Mouse (Mus musculus): Measurements from ENCODE around the gene Klhl21. TPM values are rescaled to one million over a fixed set of nuclear protein-coding genes. Genes with fewer than 3 reads are reported as not detected.

Gene Klhl21
- total RNA-seq, 2 experiments from 2014 or later: 82.1 to 83.9 TPM

DNA sequence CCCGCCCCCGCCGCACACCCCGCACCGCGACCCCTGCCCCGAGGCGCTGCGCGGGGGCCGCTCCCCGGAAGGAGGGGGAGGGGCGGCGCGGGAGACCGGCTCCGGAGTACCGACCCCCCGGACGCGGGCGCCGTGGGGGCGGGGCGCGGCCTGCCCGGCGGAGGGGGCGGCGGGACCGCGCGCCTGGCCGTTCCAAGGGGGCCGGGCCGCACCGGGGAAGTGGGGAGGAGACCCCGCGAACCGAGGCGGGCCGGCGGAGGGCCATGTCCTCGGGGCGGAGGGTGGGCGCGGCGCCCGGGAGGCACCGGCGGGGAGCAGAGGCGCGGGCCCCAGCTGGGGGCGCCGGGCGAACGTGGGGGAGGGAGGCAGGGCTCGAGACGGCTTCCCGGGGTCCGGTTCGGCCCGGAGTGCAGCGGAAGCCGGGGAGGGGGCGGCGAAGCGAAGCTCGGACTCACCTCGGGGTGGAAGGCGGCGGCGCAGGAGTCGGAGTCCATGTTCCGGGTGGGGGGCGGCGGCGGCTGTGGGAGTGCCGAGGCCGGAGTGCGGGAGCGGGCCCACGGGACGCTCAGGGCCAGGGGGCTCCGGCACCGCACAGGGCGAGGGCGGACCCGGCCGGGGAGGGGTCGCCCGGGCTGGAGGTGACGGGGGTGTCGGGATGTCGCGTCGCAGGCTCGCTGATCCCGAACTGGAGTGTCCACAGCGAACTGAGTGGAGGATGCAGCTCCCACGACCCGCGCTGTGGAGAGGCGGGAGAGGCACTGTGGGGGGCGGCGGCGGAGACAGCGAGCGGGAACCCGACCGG lies 13.0 kb upstream of the Klhl21 start:
- DNase-seq: peak in 1 of 2 experiments; percentile 37

GRCm38 (mm10) chr4:151996173-151996950 lies 12.2 kb upstream of the Klhl21 start, which contains the start of gene Phf13:
Gene Phf13, minus strand, starts transcription at chr4:151996258.
- DNase-seq: peak; percentile 99

DNA sequence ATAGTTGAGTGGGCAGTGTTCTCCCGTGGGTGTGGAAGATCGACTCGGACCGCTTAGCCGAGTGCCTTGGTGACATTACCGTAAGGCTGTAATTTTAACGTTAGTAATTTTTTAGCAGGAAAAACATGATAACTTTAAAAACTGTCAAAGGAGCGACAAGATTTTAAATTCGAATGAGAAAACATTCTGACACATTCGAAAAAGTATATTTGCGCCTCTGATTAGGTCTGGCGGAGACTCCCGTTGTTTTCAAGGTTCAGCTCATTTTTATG lies 11.7 kb upstream of the Klhl21 start:
- DNase-seq: no peak

DNA sequence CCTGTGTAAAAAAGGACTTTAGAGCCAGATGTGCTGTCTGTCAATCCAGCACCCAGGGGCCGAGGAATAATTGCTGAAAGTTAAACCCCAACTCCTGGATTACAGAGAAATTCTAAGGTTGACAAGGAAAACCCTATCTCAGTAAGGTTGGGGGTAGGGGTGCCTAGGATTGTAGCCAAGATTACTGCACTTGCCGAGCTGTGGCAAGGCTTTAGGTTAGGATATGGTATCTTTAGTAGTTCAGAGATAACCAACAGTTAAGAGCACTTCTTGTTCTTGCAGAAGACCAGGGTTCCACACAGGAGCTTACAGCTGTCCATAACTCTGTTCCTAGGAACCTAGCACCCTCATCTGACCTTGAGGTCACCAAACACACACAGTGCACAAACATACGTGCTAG lies 10.9 kb upstream of the Klhl21 start:
- no peak for DNase-seq

DNA sequence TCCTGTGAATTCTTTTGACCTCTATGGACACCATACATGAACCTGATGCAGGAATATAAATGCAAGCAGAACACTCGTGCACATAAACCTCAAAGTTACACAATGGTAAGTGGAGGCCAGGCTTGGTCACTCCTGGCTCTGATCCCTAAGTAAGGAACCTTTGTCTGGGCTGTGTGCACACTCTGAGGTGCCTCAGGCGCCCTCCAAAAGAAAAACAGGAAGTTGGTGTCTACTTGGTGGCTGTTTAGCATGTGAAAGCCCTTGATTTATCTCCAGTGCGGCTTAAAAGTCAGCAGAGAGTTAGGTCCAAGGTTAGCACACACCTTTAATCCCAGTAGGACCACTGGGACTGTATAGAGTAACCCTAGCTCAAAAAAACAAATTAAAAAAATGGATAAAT lies 9.1 kb upstream of the Klhl21 start:
- DNase-seq: no peak

- DNase-seq: no peak
Measured at GRCm38 (mm10) chr4:152000906-152001305, 7.7 kb upstream of the Klhl21 start.

GRCm38 (mm10) chr4:152001335-152001734 lies 7.3 kb upstream of the Klhl21 start:
- no peak for DNase-seq

DNA sequence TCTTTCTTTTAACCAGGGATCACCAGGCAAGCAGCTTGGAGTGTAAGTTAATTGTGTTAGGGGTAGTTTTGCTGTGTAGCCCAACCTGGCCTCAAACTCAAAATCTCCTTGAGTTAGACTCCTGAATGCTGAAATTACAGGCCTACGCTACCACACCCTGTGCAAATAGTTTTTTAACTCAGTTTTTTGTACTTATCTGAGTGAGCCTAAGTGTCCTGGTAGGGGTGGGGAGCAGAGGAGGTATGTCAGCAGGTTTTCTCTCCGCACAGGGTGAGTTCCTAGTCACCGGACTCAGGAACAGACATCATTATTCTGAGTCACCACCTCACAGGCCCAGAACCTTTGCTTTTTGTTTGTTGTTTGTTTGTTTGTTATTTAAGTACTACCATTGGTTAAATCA lies 6.5 kb upstream of the Klhl21 start:
- DNase-seq: no peak

- no peak for DNase-seq
Measured at GRCm38 (mm10) chr4:152006137-152006536, 2.5 kb upstream of the Klhl21 start.

DNA sequence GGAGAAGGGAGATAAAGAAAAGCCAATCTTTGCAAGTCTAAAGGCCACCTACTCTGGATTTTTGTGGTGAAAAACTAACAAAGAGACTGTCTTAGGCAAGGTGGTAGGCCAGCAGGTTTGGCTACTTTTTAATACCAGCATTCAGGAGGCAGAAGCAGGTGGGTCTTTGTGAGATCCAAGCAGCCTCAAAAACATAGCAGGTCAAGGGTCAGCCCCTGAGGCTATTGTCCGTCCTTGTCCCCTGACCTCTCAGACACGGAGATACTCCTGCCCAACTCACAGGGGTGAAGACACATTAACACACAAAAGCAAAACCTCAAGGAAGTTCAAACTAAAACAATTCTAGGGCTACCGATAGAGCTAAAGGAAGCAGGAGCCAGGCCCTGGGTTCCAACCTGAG lies 1.8 kb upstream of the Klhl21 start:
- no peak for DNase-seq

DNA sequence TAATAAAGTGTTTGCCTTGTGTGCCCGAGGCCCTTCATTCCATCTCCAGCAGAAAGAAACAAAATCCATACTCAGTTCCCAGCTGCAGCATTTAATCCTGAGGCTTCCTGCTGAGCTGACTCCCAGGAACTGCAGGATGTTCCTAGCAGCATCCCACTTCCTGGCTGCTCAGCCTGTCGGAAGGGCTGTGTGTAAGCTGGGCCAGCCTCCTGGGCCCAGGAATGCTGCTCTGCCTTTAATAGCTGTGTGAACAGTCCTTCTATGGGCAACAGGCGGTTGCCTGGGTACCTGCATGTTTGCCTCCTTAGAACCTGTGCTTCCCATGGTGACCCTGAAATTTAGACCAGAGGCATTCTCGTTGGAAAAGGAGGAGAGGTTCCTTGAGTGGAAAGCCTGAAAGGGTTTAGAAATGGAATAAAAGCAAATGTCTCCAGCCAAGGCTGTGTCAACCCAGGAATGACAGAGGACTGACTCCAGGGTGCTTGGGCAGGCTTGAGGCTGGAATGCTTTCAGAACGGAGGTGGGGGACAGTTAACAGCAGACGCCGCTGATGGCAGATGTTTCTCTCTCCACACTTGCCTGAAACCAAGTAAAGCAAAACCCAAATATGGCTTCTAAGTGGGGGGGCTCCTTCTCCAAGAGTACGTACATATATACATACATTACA lies 989 bp upstream of the Klhl21 start:
- peak; percentile 42 to 51 for DNase-seq

- DNase-seq: no peak
Measured at GRCm38 (mm10) chr4:152008148-152008500, 479 bp upstream of the Klhl21 start.

- peak; percentile 66 to 75 for DNase-seq
Measured at GRCm38 (mm10) chr4:152009076-152010051, 761 bp downstream of the Klhl21 start.

DNA sequence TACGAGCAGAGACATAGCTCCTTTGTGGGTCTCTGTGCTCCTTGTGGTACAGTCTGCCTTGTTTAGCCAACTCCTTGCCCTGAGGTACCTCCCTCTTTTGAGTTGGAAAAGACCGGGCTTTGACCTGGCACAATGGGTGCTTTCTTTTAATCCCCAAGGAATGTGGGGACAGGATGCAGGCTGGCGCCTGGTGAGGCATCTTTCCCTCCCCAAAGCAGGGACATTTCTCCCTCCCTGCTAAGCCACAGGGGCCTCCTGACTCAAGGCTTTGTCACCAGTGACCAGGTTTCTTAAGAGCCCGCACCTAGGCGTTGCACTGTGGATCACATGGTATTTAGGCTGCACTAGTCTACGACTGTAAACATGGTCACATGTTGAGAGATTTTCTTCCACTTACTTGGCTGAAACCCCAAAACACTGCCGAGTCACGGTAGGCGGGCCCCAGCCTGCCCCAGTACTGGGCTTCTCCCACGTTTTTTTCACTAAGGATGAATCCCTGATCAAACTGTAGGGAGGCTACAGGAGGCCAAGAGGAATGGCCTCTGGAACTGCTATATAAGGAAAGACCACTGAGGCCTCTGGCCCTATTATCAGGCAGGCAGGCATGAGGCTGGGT lies 1.6 kb downstream of the Klhl21 start:
- peak; percentile 75 to 78 for DNase-seq

GRCm38 (mm10) chr4:152010707-152011134 lies 2.1 kb downstream of the Klhl21 start:
- peak in 1 of 2 experiments; percentile 45 for DNase-seq

GRCm38 (mm10) chr4:152011171-152011760 lies 2.7 kb downstream of the Klhl21 start:
- peak; percentile 34 to 42 for DNase-seq

DNA sequence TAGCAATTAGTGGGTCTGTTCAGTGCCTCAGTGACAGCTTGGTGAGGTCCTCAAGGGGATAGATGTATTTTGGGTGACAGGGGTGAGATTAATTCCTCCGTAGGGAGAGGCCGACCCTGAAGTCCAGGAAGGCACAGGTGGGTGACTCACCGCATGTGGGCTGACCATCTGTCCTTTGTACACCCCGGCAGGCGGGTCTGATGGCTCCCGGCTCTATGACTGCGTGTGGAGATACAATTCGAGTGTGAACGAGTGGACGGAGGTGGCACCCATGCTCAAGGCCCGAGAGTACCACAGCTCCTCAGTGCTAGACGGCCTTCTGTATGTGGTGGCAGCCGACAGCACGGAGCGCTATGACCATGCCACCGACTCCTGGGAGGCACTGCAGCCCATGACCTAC lies 3.5 kb downstream of the Klhl21 start:
- no peak for DNase-seq

DNA sequence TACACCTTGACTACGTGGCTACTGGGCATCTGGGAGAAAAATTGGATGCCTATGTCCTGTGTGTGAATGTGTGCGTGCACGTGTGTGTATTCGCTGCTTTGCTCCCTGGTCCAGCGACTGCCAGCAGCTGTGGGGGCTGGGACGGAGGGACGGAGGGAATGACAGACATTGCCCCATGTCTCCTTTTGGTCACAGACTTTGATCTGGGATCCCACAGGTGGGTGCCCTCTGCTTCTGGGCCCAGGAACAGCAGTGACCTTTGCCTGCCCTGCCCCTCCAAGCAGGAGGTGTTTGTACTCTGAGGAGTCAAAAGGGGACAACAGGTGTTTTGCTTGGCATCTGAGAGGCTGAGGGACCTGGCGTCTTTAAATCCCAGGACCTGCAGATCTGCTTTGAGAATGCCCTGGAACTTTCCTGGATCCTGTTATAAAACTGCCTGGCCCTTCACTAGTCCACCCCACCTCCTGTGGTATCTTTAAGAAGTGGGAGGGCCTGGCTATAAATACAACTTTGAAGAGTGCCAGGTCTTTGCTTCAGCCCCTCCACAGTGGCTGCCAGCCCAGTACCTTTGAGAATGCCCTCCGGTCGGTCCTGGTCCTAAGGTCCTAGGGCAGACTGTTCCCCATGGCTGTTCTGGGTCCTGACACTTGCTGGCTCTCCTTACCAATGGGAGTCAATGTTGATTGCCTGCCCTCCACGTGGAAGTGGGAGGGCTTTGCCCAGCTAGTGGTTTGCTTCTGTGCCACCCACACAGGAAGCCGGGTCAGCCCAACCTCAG lies 4.6 kb downstream of the Klhl21 start:
- DNase-seq: peak; percentile 68 to 86

- DNase-seq: no peak
Measured at GRCm38 (mm10) chr4:152019073-152019472, 10.5 kb downstream of the Klhl21 start.

DNA sequence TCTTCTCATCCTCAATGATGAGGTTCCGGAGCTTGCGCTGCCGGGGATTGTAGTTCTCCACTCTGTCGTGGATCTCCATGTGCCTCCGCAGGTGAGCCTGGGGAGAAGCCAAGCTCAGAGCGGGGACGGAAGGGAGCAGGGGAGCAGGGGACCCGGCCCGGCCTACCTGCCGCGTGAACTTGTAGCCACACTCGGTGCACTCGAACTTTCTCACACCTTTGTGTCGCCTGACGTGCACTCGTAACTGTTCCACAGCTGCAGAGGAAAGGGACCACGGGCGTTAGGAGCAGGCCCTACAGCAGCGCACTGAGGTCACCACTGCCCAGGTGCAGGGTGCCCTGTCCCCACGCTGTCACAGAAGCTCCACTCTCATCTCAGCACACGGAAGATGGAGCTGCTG lies 11.4 kb downstream of the Klhl21 start:
- no peak for DNase-seq

Measured in heart, adult 18-20 months (tissue).